In genomic region chr7:35555224-35556204, GRCm38 (mm10) we compare ENCODE assay signal across 8 mouse cellular contexts. TPM values are rescaled to one million over a fixed set of nuclear protein-coding genes. Genes with fewer than 3 reads are reported as not detected.
DNase-seq lines count a peak whose midpoint lies in the region; ATAC-seq and TF ChIP-seq lines count a peak whose summit lies in the region.

No protein-coding gene starts in this region.

- no peak for TF ChIP-seq CTCF in bone marrow, adult 2 months (IDR thresholded peaks at IDR 0.05; ENCODE audit: control insufficient read depth, insufficient read depth, low read length)

- H3K4me2 ChIP-seq in embryonic facial prominence, embryonic 15.5 days (replicated peaks), result peak overlapping the region; percentile 89
- H3K4me2 ChIP-seq in kidney, embryonic 15.5 days, result peak overlapping the region; percentile 98

- H3K4me1 ChIP-seq in bone marrow, adult 2 months (ENCODE audit: control insufficient read depth, insufficient read depth, low read length), result peaks cover 6% of the 10 kb centered on the region
- H3K4me1 ChIP-seq in embryonic facial prominence, embryonic 15.5 days, result peaks cover 12% of the 10 kb centered on the region; the same call in 1 of the 2 replicates
- peaks cover 20% of the 10 kb centered on the region for H3K4me1 ChIP-seq in heart, embryonic 10.5 days
- peaks cover 20% of the 10 kb centered on the region for H3K4me1 ChIP-seq in kidney, embryonic 15.5 days

- H3K4me3 ChIP-seq in bone marrow, adult 2 months (replicated peaks; ENCODE audit: control insufficient read depth, low read depth, low read length), result peak overlapping the region; percentile 68
- peak overlapping the region; percentile 65 for H3K4me3 ChIP-seq in embryonic facial prominence, embryonic 15.5 days (replicated peaks)
- H3K4me3 ChIP-seq in heart, embryonic 10.5 days, result peak overlapping the region; percentile 88
- peak overlapping the region; percentile 83 for H3K4me3 ChIP-seq in kidney, embryonic 15.5 days (replicated peaks)

- WGBS in bone marrow, adult 2 months, result under 1% methylated on average over 93 of the region's 93 CpGs
- 1% methylated on average over 93 of the region's 93 CpGs for WGBS in embryonic facial prominence, embryonic 15.5 days
- under 1% methylated on average over 93 of the region's 93 CpGs for WGBS in heart, embryonic 10.5 days
- under 1% methylated on average over 88 of the region's 93 CpGs for WGBS in kidney, embryonic 15.5 days

- ATAC-seq in embryonic facial prominence, embryonic 15.5 days (ENCODE audit: insufficient number of reproducible peaks, low FRiP score, low TSS enrichment, low read depth), result peak; percentile 91
- ATAC-seq in kidney, embryonic 15.5 days (replicated peaks; ENCODE audit: low FRiP score), result peak; percentile 94
- ATAC-seq in monocyte, adult 5-6 weeks (replicated peaks; ENCODE audit: insufficient number of reproducible peaks, low FRiP score, low TSS enrichment, poor library complexity, severe bottlenecking), result peak; percentile 65

- peaks cover 10% of the 10 kb centered on the region for H3K36me3 ChIP-seq in embryonic facial prominence, embryonic 15.5 days
- H3K36me3 ChIP-seq in heart, embryonic 10.5 days, result peaks cover 14% of the 10 kb centered on the region
- peaks cover 13% of the 10 kb centered on the region for H3K36me3 ChIP-seq in kidney, embryonic 15.5 days

- peak overlapping the region; percentile 96 for H3K27ac ChIP-seq in bone marrow, adult 2 months (ENCODE audit: control insufficient read depth, insufficient read depth, low read depth, low read length, poor library complexity)
- H3K27ac ChIP-seq in embryonic facial prominence, embryonic 15.5 days (replicated peaks), result peak overlapping the region; percentile 92
- H3K27ac ChIP-seq in heart, embryonic 10.5 days, result peak overlapping the region; percentile 99
- peak overlapping the region; percentile 98 for H3K27ac ChIP-seq in kidney, embryonic 15.5 days

- DNase-seq in 416B (ENCODE audit: low read depth) (peak; percentile 89), liver (peak; percentile 93)
- peak; percentile 95 for DNase-seq in heart, embryonic 10.5 days (ENCODE audit: low spot score)
- DNase-seq in spleen, postnatal 4 days (ENCODE audit: low spot score in 2 of 2), result peak; percentile 86 to 93

- H3K9ac ChIP-seq in embryonic facial prominence, embryonic 15.5 days, result peak overlapping the region; percentile 64
- H3K9ac ChIP-seq in kidney, embryonic 15.5 days, result peak overlapping the region; percentile 86

- H3K27me3 ChIP-seq in embryonic facial prominence, embryonic 15.5 days, result no peaks in the 10 kb centered on the region
- H3K27me3 ChIP-seq in heart, embryonic 10.5 days (ENCODE audit: insufficient read depth, poor library complexity, severe bottlenecking), result no peaks in the 10 kb centered on the region
- H3K27me3 ChIP-seq in kidney, embryonic 15.5 days, result no peaks in the 10 kb centered on the region

- no peaks in the 10 kb centered on the region for H3K9me3 ChIP-seq in embryonic facial prominence, embryonic 15.5 days (replicated peaks)
- H3K9me3 ChIP-seq in heart, embryonic 10.5 days, result no peaks in the 10 kb centered on the region
- H3K9me3 ChIP-seq in kidney, embryonic 15.5 days (replicated peaks), result no peaks in the 10 kb centered on the region

- peak; percentile 85 for TF ChIP-seq POLR2A in bone marrow, adult 2 months (IDR thresholded peaks at IDR 0.05; ENCODE audit: borderline replicate concordance, control insufficient read depth, low read depth, low read length)

RNA-seq across cellular contexts. Expression of gene Nudt19, which starts 0.6 kb away (rescaled TPM):
- 29.6 and 39.4 TPM in 2 replicates for polyA plus RNA-seq in bone marrow, adult 2 months (2011; ENCODE audit: insufficient read depth, insufficient read length, low replicate concordance, missing spikeins)
- 49.5 and 50.0 TPM in 2 replicates for polyA plus RNA-seq in embryonic facial prominence, embryonic 15.5 days (2015; fragmentation: Nextera tagmentation; extraction: Ambion mirVana)
- 76.7 and 99.6 TPM in 2 replicates for polyA plus RNA-seq in heart, embryonic 10.5 days (2016; fragmentation: Nextera tagmentation; extraction: Ambion mirVana)
- polyA plus RNA-seq in kidney, embryonic 15.5 days (2015; fragmentation: Nextera tagmentation; extraction: Ambion mirVana), result 66.6 and 68.0 TPM in 2 replicates
- 15.7 to 30.9 TPM (median 21.0 TPM) in 3 replicates for total RNA-seq in monocyte, adult 5-6 weeks (2017)

RNA-seq across cellular contexts. Expression of gene Tdrd12, which starts 18.0 kb away (rescaled TPM):
- polyA plus RNA-seq in bone marrow, adult 2 months (2011; ENCODE audit: insufficient read depth, insufficient read length, low replicate concordance, missing spikeins), result 2.3 TPM in 1 of 2 replicates, not detected in the other
- polyA plus RNA-seq in embryonic facial prominence, embryonic 15.5 days (2015; fragmentation: Nextera tagmentation; extraction: Ambion mirVana), result 0.39 TPM in 1 of 2 replicates, not detected in the other
- 0.18 and 0.20 TPM in 2 replicates for polyA plus RNA-seq in heart, embryonic 10.5 days (2016; fragmentation: Nextera tagmentation; extraction: Ambion mirVana)
- 0.23 and 0.43 TPM in 2 replicates for polyA plus RNA-seq in kidney, embryonic 15.5 days (2015; fragmentation: Nextera tagmentation; extraction: Ambion mirVana)
- not detected in 3 replicates for total RNA-seq in monocyte, adult 5-6 weeks (2017)

RNA-seq across cellular contexts. Expression of gene Rgs9bp, which starts 29.9 kb away (rescaled TPM):
- 0.29 and 0.45 TPM in 2 replicates for polyA plus RNA-seq in bone marrow, adult 2 months (2011; ENCODE audit: insufficient read depth, insufficient read length, low replicate concordance, missing spikeins)
- polyA plus RNA-seq in embryonic facial prominence, embryonic 15.5 days (2015; fragmentation: Nextera tagmentation; extraction: Ambion mirVana), result 0.19 and 0.20 TPM in 2 replicates
- 0.90 and 1.4 TPM in 2 replicates for polyA plus RNA-seq in heart, embryonic 10.5 days (2016; fragmentation: Nextera tagmentation; extraction: Ambion mirVana)
- 0.23 TPM in 2 replicates for polyA plus RNA-seq in kidney, embryonic 15.5 days (2015; fragmentation: Nextera tagmentation; extraction: Ambion mirVana)
- 0.10 to 0.21 TPM in 2 of 3 replicates, not detected in the other for total RNA-seq in monocyte, adult 5-6 weeks (2017)

RNA-seq across cellular contexts. Expression of gene Ankrd27, which starts 30.5 kb away (rescaled TPM):
- 12.8 and 20.7 TPM in 2 replicates for polyA plus RNA-seq in bone marrow, adult 2 months (2011; ENCODE audit: insufficient read depth, insufficient read length, low replicate concordance, missing spikeins)
- polyA plus RNA-seq in embryonic facial prominence, embryonic 15.5 days (2015; fragmentation: Nextera tagmentation; extraction: Ambion mirVana), result 41.7 and 42.5 TPM in 2 replicates
- 28.3 and 33.0 TPM in 2 replicates for polyA plus RNA-seq in heart, embryonic 10.5 days (2016; fragmentation: Nextera tagmentation; extraction: Ambion mirVana)
- polyA plus RNA-seq in kidney, embryonic 15.5 days (2015; fragmentation: Nextera tagmentation; extraction: Ambion mirVana), result 34.3 and 38.7 TPM in 2 replicates
- 22.5 to 37.8 TPM (median 27.3 TPM) in 3 replicates for total RNA-seq in monocyte, adult 5-6 weeks (2017)

Comparison
In these comparisons a context has a peak if more than half of its experiments do, and no peak if none do; other contexts are left out.
1. Peak in every context shown above with its lines: DNase-seq, ATAC-seq, H3K4me3 ChIP-seq and H3K27ac ChIP-seq.